Mouse (Mus musculus) bone marrow, adult 2 months (tissue): ENCODE data around the gene Cbx2.

Experiments used
- CTCF ChIP-seq: fragments of 200-500 bp; IDR thresholded peaks from 2 replicates; pipeline ENCODE4 v1.5.1; 2011; ENCODE audit warnings: low read length, control low read depth; ENCODE audit not compliant: control insufficient read depth, insufficient read depth
- POLR2A ChIP-seq: fragments of 200-500 bp; IDR thresholded peaks from 2 replicates; pipeline ENCODE4 v1.6.1; 2011; ENCODE audit warnings: low read depth, mild to moderate bottlenecking, control low read depth, low read length, borderline replicate concordance; ENCODE audit not compliant: control insufficient read depth

GRCm38 (mm10) chr11:119000877-119001276 lies 21.9 kb upstream of the Cbx2 start:
- TF ChIP-seq CTCF = no peak
- TF ChIP-seq POLR2A = no peak
